Mouse (Mus musculus) testis, postnatal 10 days (tissue): ENCODE results near the gene Gm20683.

Source experiments
- DNase-seq: peaks from one replicate; pipeline ENCODE4 v3.0.0; 2021; ENCODE audit warnings: low spot score

Gene Gm20683

DNA sequence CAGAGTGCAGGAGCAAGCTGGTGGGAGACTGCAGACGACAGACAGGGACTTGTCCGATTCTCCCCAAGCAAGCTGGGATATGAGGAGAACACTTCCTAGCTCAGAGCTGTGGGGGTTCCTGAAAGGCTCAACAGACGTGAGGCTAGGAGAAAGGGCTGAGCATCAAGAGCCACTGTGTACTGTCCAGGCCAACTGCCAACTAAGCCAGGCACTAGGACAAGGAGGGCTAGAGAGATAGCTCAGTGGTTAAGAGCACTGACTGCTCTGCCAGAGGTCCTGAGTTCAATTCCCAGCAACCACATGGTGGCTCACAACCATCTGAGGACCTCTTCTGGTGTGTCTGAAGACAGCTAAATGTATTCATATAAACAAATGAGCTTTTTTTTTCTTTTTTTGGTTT lies 946 bp upstream of the Gm20683 start:
- DNase-seq: no peak

DNA sequence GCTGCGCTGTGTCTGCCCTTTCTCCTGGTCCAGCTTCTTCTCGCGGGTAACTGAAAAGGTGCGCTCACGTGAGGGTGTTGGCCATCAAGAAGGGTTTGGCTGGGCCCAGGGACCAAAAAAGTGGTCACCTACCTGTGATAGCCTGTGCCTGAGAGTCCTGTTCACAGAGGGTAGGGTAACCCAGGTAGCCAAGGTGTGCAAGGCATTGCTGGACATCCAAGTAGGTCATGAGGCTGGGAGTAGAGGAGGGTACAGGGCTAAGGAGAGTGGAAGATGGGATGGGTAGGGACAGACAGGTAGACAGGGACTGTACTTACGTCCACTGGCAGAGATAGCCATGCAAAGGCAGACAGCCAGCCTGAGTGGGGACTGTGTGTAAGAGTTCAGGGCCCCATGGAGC lies 1.0 kb downstream of the Gm20683 start:
- DNase-seq: no peak

DNA sequence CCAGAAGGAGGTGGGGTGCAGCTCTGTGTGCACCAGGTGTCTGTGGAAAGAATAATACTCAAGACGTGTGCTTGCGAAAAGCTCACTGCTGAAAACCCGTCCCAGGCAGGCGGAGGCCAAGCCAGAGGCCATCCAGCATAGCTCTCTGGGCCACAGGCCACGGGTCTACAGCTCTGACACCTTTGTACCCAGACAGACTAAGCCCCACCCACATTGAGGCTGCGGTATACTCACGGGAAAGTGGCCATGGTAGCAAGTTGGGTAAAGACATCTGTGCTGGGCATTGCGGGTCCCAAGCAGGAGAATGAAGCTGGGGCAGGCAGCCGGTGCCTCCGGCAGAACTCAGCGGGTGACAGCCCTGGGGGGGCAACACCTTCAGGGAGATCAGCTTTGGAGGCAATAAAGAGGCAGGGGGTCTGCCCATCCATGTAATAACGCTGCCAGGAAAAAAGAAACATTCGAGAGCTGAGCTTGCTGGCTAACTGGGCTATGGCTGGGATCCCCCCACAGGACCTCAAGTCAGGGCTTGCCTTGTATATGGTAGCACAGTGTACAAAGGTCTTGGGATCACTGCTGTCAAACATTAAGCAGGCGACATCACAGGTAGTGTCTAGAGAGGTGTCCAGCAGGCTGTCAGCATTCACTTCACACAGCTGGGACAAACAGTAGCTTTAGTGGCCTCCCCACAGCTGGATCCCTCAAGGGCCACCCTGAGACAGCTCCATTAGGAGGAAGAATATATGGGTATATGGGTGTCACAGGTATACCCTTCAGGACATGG lies 1.9 kb downstream of the Gm20683 start:
- no peak for DNase-seq

DNA sequence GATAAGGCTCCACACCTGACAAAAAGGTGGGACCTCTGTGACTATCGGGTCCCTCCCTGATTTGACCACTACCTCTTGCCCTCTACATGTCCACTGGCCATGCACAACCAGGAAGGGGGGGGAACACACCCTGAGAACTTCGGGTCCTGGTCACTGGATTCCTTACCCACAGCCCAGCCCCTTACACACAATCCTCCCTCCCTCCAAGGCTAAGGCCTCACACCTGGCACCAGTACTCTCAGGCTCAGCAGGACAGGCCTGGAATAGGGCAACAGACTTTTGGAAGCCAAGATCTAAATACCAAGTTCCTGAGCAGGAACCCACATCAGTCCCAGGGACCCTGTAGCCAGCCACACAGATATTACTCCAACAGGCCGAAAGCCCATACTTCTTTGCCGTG lies 2.7 kb downstream of the Gm20683 start:
- DNase-seq: no peak

DNA sequence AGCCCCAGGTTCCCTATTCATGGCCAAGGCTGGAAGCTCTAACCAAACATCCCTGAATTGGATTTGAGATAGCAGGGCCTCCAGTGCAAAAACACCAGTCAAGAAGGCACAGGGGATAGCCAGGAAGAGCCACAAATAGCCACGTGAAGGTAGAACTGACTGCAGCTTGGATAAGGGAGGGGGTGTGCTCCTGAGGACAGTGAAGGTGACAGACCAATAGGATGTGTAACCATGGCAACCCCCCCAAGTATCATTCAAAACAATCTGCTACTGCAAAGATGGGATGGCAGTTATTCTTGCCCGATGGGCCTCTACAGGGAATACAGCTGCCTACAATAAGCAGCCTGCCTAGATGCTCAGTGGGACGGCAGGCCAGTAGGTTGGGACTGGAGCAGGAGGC lies 4.0 kb downstream of the Gm20683 start:
- no peak for DNase-seq

DNA sequence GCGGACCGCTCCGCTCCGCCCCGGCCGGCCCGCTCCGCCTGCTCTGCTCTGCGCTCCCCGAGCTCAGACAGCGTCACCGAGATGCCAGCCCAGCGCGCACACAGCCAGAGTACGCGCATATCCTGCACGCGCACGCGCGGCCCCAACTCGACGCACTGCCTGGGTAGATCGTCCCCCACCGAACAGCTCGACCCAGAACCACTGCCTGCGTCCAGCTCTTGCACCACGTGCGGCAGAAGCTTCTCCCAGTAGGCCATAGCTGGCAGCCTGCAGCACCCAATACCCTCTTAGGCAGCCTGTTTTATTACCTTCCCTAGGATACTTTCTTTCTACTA lies 4.5 kb downstream of the Gm20683 start, which contains the start of gene Rhbdl1:
Gene Rhbdl1 (minus strand): TSS at position 220 of the 335 bp plus-strand sequence.
- peak; percentile 84 for DNase-seq

DNA sequence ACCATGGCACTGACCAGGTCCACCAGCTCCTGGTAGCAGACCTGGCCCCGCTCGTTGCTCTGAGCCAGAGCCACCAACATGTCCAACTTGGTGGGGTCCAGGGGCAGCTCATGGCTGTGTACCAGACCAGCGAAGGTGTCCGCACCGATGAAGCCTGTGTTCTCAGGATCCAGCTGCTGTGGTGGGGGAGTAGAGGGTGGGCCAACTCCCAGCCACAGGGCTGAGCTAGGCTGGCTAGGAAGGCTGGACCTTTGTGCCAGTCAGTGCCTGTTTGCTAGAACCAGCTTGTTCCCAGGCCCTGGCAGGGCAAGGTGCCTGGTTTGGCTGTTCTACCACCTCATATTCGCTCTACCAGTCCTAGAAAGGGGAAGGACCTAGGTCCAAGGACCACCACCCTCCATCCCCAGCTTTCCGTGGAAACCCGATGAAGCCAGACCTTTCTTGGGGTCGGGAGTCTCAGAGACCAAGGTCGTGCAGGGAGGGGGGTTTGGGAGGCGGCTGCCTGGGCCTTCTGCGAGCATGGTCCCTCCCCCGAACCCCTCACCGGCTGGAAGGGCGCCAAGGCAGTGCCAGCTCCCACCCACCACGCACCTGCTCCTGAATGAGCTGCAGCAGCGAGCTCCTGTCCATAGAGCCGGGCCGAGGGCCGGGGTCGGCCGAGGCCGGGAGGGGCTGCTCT lies 5.0 kb downstream of the Gm20683 start:
- peak; percentile 83 for DNase-seq

DNA sequence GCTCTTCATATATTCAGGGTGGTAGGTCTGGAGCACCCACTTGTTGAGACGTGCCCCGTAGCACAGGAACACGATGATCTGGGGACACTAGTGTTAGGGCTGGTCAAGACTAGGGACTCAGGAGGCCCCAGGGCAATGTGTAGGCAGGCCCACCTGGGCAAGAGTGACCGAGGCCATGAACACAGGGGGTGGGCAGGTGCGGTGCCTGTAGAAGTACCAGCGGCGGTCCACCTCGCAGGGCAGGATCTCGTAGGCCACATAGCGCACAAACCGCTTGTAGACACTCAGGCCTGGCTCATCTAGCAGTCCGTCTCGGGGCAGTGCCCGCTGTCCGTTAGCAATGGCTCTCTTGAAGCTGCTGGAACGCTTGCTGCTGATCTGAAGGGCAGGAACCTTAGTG lies 5.7 kb downstream of the Gm20683 start:
- no peak for DNase-seq

DNA sequence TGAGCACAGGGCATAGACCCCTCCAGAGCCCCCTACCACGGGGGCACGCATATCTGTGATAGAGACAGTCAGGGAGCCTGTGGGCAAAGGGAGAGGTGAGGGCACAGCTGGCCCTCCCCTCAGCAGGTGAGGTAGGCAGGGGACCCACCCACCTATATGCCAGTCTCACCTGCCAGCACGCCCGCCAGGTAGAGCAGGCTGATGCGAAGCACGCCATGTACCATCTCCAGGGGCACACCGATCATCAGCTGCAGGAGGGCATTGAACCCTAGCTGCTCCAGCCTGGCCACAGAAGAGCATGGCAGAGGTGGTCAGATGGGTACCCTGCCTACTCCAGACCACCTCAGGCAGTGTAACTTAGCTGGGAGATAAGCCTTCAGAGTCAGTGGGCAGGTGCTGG lies 6.3 kb downstream of the Gm20683 start:
- no peak for DNase-seq

DNA sequence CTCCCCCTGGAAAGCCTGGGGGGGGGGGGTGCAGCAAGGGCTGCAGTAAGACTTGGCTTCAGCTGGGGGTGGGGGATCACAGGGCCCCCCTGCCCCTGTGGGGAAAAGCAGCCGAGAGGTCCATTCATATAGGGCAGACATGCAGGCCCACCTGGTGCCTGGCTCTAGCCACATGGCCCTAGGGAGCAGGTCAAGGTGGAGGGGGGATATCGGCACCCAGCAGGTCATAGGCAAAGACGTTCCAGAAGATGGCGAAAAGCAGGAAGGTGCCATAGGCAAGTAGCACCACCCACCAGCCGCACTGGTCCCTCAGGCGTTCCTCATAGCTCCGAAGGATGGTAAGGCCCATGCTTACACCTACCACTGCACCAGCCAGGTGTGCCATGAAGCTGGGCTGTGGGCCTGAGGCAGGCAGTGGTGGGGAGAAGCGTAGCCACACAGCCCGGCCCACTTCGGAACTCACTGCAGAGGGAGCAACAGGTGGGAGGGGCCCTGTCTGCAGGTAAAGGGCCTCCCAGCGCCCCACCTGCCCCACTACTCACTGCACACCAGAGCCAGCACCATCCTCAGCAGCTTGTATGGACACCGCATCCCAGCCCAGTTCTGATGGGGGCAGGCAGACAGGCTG lies 6.9 kb downstream of the Gm20683 start:
- DNase-seq: no peak

DNA sequence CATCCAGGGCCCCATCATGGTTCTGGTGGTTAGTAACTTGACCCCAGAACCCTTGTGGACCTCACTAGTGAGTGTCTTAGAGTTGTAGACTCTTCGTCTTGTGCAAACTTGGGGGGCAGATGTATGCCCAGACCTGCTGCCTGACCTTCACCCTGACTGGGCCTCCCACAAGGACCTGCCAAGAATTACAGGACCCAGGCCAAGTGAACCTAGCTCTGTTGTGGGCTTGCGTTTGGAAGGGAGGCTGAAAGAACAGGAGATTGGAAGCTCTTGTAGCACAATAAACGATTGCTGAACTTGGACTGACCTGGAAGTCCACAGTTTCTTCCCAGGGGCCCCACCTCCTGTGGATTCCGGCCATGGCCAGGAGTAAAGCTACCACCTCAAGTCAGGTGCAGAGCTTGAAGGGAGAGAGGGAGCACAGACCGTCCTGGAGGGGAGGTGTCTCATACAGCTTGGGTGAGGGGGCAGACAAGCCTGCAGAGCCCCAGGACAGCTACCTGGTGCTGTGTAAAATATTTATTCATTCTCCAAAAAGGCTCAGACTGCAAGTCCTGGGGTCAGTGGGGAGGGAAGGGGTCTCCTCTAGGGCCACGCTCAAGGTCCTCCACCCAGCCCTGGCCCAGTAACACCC lies 7.5 kb downstream of the Gm20683 start:
- DNase-seq: no peak

DNA sequence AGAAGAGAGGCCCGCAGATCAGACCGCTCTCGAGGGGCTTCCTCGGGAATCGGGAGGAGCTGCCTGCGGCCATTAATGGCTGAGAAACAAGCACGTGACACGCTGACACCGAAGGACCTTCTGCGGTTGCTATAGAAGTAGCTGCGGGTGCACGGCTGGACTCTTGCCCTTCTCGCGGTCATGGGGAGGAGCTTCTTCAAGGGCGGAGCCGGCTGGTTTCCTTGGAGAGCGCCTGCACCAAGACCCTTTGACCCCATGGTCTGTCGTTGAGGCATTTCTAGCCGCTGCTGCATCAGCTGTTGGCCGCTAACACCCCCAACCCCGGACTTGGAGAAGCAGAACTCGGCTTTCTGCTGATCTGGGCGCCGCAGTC lies 8.3 kb downstream of the Gm20683 start, which contains the start of gene Stub1:
Gene Stub1 (minus strand): TSS at position 114 of the 373 bp plus-strand sequence.
- peak; percentile 93 for DNase-seq

DNA sequence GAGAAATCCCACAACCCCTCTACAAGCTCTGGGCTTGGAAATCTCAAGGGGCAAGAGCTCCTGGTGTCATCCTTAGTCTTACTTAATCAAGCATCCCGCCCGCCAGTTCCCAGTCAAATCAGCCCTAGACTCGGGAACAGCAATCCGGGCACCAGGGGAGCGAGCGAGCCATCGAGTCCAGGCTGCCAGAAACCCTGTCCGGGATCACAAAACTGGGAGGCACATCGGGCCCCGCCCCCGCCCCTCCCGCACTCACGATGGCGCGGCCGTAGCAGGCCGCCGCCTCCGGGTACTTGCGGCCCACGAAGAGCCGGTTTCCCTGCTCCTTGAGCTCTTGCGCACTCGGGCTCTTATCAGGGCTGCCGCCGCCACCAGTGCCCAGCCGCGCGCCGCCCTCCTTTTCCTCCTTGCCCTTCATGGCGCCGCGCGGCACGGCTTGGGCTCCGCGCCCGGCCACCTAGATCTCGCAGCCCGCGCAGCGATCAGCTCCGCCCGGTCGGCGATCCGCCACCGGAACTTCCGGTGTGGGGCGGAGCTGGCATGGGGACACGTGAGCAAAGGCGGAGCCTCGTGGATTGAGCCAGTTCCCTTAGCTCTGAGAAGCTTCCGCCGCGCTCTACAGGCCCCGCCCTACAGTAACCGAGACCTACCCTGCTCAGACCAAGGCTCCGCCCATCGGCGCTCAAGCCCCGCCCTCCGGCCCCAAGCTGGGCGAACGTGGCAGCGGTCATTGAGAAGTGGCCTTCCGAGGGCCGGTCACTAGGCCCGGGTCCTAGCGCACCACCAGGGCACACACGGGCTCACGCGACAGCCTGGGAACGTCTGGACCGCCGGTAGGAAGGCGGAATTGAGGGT lies 8.9 kb downstream of the Gm20683 start:
- peak; percentile 100 for DNase-seq

DNA sequence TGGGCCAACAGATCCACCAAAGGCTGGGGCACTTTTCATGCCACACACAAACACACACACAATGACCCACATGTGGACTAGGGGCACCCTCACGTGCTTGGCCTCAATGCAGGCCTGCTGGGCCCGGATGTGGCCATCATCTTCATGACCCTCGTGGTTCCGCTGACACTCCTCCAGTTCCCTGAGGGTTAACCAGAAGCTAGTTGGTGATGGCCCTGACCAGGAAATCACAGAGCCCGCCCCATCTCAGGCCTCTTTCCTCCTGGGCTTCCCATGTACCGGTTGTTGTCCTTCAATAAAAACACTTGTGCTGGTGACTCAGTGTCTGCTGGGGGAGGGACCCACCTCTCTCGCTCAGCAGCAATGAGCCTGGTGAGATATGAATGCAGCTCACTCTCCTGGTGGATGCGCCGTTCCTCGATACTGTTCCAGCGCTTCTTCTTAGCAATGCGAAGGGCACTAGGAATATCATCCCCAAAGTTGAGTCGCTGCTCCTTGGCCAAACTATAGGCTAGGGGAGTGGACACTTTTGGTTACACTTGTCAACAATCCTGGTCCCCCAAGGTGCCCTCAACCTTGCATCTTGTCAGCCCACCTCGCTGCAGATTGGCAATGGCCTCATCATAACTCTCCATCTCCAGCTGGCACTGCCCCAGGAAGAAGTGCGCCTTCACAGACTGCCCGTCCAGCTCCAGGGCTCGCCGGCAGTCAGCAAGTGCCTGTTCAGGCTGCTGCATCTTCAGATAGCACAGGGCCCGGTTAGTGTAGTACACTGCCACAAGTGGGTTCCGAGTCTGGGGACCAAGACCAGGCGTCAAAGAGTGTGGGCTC lies 9.9 kb downstream of the Gm20683 start:
- DNase-seq: peak; percentile 70

DNA sequence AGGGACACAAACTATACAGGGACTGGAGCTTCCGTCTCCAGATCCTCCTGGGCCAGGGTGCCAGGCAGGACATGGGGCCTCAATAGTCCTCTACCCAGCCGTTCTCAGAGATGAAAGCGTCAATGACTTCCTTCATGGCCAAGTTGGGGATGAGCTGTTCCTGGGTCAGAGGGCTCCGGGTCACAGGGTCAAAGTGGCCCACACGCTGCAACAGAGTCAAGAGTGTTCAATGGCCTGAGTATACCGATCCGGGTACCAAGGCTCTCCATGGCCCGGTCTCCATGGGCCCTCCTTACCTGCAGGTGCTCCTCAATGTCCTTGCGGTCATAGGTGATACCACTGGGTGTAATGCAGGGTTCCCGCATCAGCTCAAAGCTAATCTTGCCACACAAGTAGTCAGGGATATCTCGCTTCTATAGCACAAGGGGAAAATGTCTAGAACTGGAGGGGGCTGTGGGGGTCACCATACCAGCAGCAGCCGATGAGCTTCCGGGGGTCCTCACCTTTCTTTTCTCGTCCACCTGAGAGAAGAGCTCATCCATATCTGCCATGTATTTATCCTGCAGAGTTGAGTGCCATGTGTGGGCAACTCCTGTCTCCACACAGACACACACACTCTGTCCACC lies 10.6 kb downstream of the Gm20683 start:
- no peak for DNase-seq

DNA sequence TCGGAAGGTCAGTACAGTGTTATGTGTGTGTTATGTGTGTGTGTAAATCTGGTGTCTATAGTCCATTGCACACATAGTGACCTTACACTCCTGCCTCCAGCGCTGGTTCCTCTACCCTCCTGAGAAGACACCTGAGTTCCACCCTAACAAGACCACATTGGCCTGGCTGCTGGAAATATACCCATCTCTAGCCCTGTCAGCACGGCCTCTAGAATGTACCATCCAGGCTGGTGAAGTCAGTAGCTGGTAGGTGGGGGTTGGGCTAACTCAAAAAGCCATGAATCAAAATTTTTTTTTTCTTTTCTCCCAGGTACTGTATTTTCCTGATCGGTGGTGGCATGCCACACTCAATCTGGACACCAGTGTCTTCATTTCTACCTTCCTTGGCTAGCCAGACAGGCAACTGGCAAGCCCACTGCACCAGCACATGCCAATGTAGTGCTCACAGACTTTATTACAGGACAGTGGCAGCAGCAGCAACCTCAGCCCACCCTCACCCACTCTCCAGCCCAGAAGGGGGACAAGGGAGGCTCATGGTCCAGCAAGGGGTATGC lies 11.3 kb downstream of the Gm20683 start:
- no peak for DNase-seq

DNA sequence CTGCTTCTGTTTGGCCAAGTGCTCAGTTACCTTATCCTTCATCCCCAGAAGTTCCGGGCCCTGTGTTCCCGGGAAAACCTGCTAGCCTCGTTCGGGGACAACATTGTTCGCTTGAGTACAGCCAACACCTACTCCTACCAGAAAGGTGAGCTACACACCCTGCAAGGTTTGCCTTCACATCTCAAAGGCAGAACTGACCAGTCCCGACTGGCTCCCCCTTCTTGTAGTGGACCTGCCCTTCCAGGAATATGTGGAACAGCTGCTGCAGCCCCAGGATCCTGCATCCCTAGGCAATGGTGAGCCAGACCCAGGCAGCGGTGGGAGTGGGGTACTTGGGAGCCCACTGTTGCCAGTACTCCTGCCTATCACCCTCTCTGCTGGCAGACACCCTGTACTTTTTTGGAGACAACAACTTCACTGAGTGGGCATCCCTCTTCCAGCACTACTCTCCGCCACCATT lies 12.0 kb downstream of the Gm20683 start:
- DNase-seq: no peak

DNA sequence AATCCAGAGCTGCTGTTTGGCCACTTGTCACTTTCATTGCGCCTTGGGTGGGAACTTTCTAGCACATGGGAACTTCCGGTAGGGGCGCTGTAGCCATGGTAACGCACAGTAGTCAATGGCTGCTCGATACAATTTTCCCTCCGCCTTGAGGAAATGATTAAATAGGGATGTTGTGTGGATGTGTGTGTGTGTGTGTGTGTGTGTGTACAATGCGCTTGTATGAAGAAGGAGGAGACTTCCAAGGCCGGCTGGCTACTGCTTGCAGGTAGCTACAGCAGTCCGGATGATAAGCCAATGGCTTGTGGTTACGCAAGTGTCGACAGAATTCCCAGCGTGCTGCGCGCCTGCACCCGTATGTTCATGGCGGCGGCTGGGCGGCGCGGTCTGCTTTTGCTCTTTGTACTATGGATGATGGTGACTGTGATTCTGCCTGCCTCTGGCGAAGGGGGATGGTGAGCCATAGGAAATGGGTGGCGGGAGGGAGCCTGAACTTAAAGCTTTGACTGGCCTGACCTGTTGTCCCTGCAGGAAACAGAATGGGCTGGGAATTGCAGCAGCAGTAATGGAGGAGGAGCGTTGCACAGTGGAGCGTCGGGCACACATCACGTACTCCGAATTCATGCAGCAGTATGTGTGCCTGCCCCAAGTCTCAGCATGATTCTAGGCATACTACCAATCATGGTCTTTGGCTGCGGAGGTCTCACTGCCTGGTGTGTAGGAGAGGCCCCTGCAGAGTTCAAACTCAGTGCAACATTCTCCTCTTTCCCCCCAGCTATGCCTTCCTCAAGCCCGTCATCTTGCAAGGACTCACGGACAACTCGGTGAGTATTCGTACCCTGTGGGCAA lies 12.6 kb downstream of the Gm20683 start, which contains the start of gene Jmjd8:
Gene Jmjd8 (plus strand): TSS at position 156 of the 846 bp plus-strand sequence.
- peak; percentile 81 for DNase-seq

DNA sequence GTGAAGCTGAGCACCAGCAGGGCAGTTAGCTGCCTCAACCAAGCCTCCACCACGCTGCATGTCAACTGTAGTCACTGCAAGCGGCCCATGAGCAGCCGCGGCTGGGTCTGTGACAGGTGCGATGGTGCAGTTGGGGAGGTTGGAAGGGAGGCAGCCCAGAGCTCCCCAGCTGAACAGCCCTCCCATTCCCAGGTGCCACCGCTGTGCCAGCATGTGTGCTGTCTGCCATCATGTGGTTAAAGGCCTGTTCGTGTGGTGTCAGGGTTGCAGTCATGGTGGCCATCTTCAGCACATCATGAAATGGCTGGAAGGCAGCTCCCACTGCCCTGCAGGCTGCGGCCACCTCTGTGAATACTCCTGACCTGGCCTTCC lies 13.4 kb downstream of the Gm20683 start:
- DNase-seq: no peak
